Mouse (Mus musculus) inflammation-experienced regulatory T-cells, adult 6 months (primary cell): ENCODE data around the gene Hoxb7. TPM values are rescaled to one million over a fixed set of nuclear protein-coding genes. Genes with fewer than 3 reads are reported as not detected.

Experiments
- ATAC-seq: one replicate; pipeline ENCODE4 v1.8.0; 2017
- polyA plus RNA-seq, 3 experiments: library from polyadenylated mRNA; unstranded; fragments of 100-300 nt; shearing (Covaris generic); gene quantifications; one replicate each; pipeline ENCODE4 v1.2.1; 2017

Gene Hoxb7
- polyA plus RNA-seq, 3 experiments from 2014 or later = not detected

DNA sequence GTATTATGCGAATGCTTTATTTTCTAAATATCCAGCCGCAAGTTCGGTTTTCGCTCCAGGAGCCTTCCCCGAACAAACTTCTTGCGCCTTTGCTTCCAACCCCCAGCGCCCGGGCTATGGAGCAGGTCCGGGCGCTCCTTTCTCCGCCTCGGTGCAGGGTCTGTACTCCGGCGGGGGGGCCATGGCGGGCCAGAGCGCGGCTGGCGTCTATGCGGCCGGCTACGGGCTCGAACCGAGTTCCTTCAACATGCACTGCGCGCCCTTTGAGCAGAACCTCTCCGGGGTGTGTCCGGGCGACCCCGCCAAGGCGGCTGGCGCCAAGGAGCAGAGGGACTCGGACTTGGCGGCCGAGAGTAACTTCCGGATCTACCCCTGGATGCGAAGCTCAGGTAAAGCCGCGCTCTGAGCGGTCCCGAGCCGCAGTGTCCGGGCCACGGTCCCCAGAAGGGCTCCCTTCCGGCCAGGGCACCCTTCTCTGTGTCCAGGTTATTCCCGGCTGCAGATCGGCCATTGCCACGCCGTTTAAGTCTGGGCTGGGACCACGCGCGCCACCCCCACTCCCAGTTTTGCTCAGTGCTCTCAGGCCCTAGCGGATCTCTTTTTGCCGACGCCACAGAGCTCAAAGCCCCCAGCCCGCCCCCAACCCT is 439 bp downstream of the Hoxb7 start:
- ATAC-seq = peak; percentile 24

DNA sequence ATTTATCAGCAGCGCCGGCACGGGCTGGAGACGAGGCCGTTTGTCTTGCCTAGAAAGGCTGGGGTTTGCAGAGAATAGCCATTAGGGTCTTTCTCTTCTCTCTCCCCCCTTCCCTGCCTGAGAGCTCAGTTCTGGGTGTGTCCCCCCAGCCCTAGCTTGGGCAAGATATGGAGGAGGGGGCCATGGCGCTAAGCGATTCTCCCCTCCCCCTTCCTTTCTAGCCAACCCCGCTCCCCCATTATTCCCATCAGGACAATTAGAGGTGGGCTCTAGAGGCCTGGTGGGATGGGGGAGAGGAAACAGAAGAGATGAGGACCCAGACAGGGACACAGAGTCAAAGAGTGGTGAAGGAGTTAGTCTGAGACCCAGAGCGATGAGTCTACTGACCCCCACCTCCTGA is 988 bp downstream of the Hoxb7 start:
- no peak for ATAC-seq

DNA sequence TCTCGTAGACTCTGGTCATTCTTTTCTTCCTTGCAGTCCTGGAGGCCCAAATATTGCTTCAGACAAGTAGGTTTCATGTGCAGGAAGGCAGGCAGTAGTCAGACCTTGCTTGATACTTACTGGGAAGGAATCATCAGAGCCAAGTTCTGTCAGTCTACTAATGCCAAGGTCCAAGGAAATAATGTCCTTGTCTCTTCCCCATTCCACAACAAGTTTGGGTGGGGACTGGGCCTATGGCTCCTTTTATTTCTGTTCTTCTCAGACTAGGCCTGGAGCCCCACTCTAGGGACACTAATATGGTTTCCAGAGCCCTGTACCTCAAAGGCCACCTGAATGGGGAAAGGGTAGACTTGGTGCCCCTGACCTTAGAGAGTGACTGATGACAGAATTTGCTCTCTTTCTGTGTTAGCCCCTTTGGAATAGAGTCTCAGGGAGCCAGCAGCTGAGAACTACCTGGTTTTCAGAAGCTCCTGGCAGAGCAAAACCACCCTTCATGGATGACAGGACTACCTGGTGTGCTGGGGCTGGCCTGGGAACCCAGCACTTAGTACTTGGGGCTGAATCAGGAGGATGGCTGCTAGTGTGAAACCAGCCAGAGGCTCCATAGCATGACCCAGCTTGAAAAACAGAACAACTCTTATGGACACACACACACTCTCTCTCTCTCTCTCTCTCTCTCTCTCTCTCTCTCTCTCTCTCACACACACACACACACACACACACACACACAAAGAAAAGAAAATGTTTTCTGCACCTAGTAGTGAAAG is 2.2 kb downstream of the Hoxb7 start:
- ATAC-seq = no peak

DNA sequence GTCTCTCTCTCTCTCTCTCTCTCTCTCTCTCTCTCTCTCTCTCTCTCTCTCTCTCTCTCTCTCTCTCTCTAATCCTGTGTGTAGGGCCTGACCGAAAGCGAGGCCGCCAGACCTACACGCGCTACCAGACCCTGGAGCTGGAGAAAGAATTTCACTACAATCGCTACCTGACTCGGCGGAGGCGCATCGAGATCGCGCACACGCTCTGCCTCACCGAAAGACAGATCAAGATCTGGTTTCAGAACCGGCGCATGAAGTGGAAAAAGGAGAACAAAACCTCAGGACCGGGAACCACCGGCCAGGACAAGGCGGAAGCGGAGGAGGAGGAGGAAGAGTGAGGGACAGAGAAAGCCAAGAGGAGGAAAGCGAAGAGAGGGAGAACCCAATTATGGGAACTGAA is 2.9 kb downstream of the Hoxb7 start:
- no peak for ATAC-seq

DNA sequence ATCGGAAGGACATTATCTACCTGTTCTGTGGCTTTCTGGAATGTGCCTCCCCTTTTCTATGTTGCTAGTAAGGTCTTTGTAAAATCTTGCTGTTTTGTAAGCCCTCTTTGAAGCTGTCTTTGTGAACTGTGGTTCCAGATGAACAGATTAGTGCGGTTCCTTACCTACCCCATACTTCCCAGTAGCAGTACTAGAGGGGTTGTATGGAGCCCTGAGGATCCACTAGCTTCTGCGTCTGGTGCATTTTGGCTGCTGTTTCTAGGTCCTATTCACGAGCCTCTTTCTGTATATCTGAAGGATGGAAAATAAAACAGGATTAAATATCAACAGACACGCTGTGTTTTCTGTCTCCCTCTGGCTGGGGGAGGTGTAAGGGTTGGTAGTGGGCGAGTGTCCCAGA is 3.4 kb downstream of the Hoxb7 start:
- no peak for ATAC-seq

DNA sequence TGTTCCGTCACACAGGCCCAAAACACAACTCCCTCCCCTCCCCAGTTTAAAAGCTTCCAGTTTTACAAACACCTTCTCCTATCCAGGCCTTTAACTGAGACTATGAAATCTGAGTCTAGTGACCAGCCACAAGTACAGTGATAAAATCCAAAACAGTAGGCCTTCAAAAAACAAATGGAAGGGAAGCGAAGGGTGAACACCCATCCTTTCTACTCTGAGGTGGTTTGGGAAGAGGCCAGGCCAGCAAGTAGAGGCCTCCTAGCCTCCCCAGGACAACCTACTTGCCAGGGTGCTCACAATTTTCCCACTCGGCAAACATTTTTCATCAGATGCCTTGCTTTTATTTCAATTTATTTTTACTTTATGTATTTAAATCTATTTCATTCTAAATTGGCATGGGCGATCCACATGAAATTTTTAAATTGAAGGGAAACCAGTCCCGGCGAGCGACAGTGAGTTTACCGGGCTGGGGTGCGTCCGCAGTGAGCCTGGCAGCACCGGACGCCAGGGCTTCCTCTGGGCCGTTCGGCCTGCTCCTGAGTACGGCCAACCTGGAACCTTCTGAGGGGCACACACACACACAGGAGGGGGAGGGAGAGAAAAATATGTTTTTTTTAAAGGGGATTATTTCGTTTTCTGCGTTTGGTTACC is 4.4 kb downstream of the Hoxb7 start:
- no peak for ATAC-seq

DNA sequence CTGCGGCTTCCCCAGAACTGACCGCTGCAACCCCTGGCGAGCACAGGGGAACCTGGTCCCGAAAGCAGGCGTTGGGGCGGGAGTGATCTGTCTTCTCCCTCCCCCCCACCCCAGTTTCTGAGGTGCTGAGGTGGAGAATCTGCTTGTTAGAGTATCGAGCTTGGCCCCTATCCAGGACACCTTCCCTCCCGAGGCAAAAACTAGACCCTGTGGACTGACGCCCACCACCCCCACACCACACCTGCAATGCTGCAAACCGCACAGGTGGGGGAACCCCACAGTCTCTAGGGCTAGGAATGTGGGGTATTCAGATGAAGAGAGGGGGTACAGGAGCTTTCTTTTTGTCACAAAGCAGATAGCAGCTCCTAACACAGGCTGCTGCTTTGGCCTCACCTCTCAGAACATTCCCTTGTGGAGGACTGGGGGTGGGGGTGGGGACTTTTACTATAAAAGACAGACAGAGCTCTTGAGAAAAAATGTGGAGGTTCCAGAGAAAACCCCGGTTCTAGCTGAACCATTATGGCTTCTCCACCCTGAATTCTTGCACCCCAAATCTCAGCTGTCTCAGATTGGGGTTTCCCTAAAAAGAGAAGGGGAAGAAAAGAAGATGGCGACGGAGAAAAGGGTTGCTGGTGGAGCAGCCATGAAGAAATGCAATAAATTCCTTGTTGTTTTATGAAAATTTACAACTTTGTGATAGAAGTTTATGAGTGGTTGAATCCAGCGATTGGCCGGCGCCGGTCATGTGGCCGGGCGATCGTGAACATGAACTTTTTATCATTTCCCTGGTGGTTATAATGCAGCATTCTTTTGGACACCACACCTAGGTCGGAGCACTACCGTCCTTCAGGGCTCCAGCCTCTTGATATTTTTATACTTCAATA is 5.5 kb downstream of the Hoxb7 start, which contains the start of gene Hoxb6:
Gene Hoxb6 (plus strand): TSS at position 796 of the 884 bp plus-strand sequence.
- no peak for ATAC-seq

DNA sequence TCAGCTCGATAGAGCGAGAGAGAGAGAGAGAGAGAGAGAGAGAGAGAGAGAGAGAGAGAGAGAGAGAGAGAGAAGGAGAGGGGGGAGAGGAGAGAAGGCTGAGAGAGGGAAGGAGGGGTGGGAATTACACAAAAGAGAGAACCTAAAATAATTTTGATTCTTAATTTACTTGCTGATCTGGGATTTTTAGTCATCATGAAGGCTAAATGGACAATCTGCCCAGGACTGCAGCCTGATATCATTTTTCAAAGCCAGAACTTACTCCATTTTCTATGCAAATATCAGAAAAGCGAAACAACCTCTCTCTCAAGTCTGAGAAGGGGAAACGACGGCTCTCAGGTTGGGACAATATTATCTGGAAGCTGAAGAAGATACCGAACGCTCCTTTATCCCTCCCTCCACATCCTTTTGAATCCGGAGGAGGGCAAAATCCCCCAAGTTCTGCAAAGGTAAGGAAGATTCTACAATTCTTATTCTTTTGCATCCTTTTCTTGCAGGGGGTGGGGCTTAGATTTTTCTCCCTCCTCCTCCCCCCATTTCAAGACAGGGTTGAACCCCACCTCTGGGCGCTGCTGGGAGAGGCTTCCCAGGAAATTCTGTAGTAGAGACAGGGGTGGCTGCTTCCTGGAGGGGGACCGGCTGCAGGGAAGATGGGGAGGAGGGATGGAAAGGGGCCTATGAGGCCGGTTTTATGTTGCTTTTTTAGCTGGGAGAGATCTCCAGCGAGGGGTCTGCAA is 6.3 kb downstream of the Hoxb7 start:
- ATAC-seq = no peak

DNA sequence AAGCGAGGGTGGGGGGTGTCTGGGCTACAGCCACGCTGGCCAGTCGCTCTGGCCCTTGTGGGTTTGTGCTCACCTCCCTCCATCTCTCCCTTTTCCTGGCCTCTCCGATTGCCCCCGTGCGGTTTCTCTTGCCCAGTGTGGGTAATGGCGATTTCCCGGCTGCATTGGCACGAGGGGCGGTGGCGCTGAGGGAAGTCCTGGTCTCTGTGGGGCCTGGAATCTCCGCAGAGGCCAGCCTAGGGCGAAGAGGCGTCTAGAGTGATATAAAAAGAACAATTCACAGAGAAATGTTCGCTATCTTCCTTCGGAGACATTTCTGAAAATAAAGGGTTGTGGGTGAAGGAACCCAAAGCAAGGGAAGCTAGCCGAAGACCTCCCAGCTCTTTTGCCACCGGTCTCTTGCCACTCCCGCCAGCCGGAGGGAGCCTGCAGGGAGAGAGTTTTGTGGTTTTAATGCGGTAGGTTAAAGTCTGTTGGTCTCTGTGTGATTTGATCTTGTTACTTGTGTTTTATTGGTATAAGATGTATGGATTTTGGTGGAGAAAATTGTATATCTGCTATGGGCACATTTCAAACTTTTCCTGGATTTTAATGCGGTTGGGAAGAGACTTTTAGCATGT is 7.0 kb downstream of the Hoxb7 start:
- no peak for ATAC-seq

DNA sequence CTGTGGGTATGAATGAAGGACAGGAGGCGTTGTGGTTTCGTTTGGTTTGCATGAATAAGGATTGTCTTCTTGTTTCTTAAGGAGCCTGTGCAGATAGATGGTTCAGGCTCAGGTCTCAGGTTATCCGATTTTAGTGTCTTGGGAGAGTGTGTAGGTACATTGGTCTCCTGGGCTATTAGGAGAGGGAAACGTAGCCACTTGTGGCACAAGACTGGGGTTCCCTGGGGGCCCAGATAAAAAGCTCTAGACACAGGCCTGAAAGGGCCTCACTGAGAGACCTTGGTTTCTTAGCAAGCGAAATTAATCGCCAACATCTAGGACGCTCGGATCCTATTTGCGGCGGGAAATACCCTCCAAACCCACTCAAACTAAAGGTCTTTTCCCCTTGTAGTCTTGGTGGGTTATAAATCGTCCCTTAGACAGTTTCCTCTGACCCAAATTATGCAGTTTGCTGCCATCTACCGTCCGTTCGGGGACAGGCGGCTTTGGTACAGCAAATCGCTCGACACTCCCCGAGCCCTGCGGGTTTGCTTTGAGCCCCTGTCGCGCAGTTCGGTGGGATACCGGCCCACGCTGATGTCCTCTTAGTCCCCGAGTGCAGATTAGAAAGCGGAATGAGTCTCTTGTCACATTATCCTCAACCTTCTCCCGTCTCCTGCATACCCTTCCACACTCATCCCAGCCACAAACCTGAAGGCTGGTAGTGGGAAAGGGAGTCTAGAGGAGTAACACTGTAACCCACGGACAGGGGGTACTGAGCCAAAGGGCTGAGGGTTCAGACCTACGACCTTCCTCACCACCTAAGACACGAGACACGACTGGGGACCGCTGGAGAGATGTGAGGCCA is 8.0 kb downstream of the Hoxb7 start:
- peak; percentile 76 for ATAC-seq

DNA sequence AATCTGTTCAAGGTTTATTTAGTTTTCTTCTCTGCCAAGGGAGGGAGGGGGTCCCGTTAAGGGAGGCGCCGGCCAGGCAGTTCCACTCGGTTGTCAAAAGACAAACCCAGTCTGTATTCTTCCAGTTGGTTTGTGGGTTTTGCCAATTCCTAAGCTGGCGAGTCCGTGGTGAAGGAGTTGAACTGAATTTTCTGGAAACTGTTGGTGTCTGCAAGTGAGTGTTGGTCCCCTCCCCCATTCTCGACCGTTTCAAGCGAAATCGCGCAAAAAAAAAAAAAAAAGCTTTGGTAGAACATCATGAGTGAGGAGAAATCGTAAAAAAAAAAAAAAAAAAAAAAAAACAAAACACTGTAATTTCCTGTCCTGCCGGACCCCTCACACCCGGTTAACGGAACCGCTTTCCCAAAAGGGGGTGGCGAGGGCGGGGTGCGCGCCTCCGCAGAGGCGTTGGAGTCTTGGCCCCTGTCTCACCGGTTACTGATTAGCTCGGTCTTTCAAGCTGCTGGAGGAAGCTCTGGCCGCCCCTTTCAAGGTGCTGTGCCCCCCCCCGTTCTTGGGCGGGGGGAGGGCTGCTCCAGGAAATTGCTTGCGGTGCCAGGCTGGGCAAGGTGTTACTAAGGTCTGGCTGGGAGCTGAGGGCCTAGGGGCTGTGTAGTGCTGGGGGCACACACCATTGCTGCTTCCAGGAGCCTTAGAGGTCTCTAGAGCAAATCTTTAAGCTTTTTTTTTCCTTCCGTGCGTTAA is 8.8 kb downstream of the Hoxb7 start:
- ATAC-seq = no peak

DNA sequence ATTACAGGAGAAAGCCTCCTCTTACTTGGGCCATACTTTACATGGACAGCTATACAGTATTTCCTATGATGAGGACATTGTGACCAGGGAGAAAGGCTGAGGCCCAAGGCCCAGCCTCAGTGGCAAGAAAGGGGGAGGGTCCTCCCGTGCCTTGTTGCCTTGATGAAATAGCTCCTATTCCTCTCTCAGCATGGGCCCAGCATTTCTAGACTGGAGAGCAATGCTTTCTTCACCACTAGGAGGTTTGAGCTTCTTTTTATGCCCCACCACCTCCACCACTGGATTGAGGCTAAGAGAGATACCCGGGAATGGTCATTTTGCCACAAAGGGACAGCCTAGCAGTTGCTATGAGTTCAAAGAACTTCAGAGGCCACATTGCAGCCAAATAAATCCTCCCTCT is 10.6 kb downstream of the Hoxb7 start:
- ATAC-seq = no peak

DNA sequence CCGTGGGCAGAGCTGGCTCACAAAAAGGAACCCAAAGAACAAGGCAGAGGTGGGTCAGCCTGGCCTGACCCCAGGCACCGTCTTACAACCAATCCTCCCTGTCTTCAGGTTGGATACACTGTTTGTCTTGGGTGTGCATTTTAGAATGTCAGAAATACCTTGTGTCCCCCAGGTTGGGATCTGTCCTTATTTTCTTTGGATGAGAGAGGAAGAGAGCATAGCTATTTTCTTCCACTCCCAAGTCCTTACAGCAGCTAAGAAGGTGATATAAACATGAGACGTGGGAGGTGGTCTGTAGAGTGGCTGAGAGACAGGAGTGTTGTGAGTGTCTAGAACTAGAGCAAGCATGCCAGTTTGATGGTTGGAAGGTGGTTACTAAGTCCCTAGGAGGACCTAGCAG is 11.0 kb downstream of the Hoxb7 start:
- ATAC-seq = no peak

DNA sequence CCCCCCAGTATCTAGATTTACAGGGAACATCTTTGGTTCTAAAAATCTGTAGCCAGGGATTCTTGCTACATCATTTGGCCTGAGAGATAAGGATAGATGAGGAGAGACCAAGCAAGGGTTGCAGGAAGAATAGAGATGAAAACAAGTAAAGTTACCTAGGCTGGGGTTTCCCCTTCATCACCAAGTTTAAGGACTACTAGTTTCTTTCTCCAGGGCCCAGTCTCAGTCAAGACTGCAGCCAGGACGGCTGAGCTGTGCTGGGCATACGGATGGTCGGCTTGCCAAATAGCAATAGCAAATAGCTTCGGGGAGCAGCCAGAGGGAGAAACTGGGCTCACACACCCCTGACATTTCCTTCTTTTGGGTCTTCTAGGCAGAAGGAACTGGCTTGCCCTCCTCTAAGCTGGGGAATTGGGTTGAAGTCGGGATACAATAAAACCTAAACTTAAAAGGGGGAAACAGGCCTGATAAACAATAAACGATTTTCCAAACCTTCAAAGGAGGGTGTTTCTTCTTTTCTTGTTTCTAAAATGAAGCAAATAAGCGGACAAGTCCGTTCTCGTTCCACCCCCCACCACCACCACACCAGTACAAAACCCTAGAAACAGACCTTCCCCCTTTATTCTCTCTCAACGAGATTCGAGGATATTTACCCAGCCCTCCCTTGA is 11.7 kb downstream of the Hoxb7 start:
- no peak for ATAC-seq

DNA sequence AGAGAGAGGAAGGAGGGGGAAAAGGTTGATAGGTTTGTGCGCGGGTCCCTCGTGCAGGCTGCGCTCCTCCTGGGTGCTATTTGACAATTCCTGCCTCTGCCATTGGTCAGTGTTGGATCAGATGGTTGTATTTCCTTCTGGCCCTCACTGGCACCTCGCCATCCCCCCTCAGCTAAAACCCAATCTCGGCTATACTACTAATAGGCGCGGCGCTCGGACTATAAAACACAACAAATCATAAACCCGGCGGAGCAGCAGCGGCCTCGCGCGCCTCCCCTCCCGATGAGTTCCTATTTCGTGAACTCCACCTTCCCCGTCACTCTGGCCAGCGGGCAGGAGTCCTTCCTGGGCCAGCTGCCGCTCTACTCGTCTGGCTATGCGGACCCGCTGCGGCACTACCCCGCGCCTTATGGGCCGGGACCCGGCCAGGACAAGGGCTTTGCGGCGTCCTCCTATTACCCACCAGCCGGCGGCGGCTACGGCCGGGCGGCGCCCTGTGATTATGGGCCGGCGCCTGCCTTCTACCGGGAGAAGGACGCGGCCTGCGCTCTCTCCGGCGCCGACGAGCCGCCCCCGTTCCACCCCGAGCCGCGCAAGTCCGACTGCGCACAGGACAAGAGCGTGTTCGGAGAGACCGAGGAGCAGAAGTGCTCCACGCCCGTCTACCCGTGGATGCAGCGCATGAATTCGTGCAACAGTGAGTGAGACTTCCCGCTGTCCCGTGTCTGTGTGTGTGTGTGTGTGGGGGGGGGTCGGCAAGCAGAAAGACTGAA is 12.7 kb downstream of the Hoxb7 start:
- ATAC-seq = no peak

DNA sequence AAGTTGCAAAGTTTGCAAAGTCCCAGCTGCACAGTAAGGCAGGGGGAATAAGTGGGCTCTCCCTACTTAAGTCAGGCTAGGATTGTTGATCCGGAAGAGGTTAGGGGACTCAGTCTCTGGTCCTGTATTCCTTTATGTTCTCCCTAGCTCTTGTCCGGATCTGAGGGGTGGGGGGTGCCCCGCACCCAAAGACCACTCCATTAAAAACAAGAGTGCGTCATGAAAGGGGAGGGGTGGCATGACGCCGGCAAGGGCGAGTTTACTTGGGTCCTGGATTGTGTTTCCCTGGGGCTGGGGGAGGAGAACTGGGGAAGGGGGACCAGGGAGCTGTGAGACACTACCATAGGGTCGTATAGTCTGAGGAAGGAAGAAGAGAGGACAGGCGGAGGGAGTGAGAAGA is 13.4 kb downstream of the Hoxb7 start:
- no peak for ATAC-seq

DNA sequence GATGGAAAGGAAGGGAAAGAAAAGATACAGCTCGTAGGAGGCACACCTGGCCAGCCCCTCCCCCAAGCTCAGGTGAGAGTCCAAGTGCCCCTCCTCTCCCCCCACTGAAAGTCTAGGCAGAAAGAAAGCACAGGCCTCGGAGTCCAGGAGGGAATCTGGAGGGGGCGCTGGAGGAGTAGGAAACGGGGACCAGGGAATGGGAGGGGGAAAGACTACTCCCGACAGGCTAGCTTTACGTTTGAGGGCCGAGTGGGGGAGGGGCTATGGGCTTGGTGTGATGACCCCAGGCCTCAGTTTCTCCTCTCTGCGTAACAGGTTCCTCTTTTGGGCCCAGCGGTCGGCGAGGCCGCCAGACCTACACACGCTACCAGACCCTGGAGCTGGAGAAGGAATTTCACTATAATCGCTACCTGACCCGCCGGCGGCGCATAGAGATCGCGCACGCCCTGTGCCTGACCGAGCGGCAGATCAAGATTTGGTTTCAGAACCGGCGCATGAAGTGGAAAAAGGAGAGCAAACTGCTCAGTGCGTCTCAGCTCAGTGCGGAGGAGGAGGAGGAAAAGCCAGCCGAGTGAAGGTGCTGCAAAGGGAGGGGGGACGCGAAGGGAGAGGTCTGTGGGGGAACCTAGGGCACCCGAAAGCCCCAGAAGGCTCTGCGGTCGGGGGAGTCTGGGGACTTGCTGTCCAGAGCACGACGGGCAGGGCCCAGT is 14.1 kb downstream of the Hoxb7 start:
- no peak for ATAC-seq

DNA sequence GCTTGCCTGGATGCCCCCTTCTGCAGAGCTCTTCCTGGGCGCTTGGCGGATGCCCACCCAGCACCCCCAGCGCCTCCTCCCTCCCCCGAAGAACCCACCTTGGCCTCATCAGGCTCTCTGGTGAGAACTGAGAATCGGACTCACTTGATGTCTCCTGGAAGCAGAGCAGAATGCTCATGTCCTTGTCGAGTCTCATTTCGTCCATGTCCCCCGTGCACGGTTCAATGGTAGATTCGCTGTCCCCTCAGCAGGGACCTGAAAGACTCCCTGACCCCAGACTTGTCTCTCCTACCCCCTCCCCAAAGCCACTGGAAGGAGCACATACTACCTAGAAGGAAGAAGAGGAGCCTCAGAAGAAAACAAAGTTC is 14.6 kb downstream of the Hoxb7 start:
- ATAC-seq = no peak
